Mouse (Mus musculus): ENCODE measurements around the gene Slc6a14.

The Slc6a14 gene

GRCm38 (mm10) chrX:21714829-21715228, at the start of gene Slc6a14:
Slc6a14 (plus strand) TSS chrX:21714896.
- no peak for DNase-seq (ENCODE audit: low read depth, low spot score)

DNA sequence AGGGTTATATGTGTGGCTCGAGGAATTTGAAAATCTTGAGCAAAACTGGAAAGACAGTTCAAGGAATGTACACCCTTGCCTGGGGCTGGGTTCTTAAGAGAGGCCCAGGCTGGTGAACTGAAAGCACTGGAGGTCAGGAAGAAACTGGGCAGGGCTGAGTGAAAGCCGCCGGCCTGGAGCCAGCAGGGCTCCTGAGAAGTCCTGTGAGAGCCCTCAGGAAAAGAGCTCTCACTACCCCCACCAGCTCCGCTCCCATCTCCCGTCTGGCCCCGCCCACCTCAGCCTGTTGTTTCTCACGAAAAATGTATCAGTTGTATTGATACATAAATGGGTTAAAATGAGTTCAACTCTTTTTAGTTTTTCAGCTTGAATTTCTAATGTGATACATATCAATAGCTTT, 43.8 kb upstream of the Slc6a14 start:
- DNase-seq (ENCODE audit: low read depth, low spot score): no peak

- DNase-seq (ENCODE audit: low read depth, low spot score): no peak
These were observed 19.5 kb upstream of the Slc6a14 start for GRCm38 (mm10) chrX:21695220-21695619.

- no peak for DNase-seq (ENCODE audit: low read depth, low spot score)
These were observed 19.0 kb upstream of the Slc6a14 start for GRCm38 (mm10) chrX:21695687-21696086.

DNA sequence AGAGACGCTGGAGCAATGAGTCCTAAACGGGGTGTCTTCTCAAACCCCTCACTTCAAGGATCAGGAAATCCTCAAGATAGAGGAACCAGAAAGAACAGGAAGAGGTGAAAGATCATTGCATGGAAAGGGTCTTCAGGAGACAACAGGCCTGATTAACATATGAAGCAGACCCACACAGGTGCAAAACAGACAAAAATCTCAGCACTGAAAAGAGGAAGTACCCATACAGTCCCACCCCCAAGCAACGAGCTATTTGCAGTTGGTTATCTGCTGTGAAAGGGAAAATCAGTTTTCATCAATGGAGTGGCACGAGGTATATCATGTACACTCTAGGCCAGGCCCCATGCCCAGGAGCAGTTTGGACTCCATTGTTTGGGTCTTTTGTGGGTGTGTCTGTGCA, 13.1 kb upstream of the Slc6a14 start:
- DNase-seq (ENCODE audit: low read depth, low spot score): no peak

DNA sequence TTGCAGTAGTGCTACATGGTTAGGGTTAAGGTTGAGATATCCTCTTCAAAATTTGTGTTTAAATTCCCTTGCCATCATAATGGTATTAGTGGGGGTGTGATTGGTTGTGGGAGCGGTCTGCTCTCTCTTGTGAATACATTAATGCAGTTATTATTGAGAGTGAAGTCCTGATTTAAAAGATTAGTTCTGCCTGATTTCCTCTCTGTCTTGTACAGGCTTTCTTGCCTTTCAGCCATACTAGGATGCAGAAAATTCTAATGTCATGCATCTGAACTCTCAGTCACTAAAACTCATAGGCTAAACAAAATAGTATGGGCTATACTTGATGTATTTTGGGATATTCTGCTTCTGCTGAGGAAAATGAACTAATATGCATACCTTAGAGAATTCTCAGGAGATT, 10.2 kb upstream of the Slc6a14 start:
- DNase-seq (ENCODE audit: low read depth, low spot score): no peak

DNA sequence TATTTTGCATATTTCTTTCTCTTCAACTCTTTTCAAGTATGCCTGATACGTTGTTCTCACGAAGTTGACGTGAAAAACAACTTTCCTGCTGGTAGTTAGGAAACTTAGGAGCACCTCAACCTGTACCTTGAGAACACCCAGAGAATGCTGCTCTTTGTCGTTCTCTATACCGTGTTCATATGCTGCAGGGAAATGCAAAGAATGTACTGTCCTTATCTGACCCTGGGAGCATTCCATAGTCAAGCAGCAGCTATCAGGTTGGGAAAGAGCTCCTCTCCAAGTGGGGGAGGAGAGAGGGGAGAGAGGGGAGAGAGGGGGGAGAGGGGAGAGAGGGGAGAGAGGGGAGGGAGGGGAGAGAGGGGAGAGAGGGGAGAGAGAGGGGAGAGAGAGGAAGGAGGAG, 597 bp downstream of the Slc6a14 start:
- no peak for DNase-seq (ENCODE audit: low read depth, low spot score)

- DNase-seq (ENCODE audit: low read depth, low spot score): no peak
These were observed 2.2 kb downstream of the Slc6a14 start for GRCm38 (mm10) chrX:21716885-21717284.

- DNase-seq (ENCODE audit: low read depth, low spot score): no peak
These were observed 30.3 kb downstream of the Slc6a14 start, which contains the start of gene Gm28269 for GRCm38 (mm10) chrX:21744997-21745396. Gm28269 (minus strand) TSS chrX:21745097.
